Mouse (Mus musculus) testis, adult 2 months (tissue): ENCODE results near the gene Lypd6. TPM values are rescaled to one million over a fixed set of nuclear protein-coding genes. Genes with fewer than 3 reads are reported as not detected.

Experiments used
- H3K27ac ChIP-seq: fragments of 200-500 bp; 2 replicates; pipeline ENCODE4 v1.5.1; 2012; ENCODE audit warnings: low read depth, low read length; ENCODE audit not compliant: control insufficient read depth, insufficient read depth
- H3K27me3 ChIP-seq: fragments of 200-500 bp; 2 replicates; pipeline ENCODE4 v1.6.1; 2012; ENCODE audit warnings: mild to moderate bottlenecking, low read length, moderate library complexity; ENCODE audit not compliant: control insufficient read depth, insufficient read depth
- H3K36me3 ChIP-seq: fragments of 200-500 bp; 2 replicates; pipeline ENCODE4 v1.6.1; 2012; ENCODE audit warnings: mild to moderate bottlenecking, low read length; ENCODE audit not compliant: control insufficient read depth, insufficient read depth
- H3K4me1 ChIP-seq: fragments of 200-500 bp; 2 replicates; pipeline ENCODE4 v1.6.1; 2012; ENCODE audit warnings: low read length; ENCODE audit not compliant: control insufficient read depth, insufficient read depth
- H3K4me3 ChIP-seq: fragments of 200-500 bp; 2 replicates; pipeline ENCODE4 v1.5.1; 2012; ENCODE audit warnings: low read depth, mild to moderate bottlenecking, low read length, moderate library complexity, mixed read lengths; ENCODE audit not compliant: control insufficient read depth
- CTCF ChIP-seq: fragments of 200-500 bp; IDR thresholded peaks from 2 replicates; pipeline ENCODE4 v1.5.1; 2012; ENCODE audit warnings: low read depth, mild to moderate bottlenecking, inconsistent platforms, low read length, moderate library complexity; ENCODE audit not compliant: control insufficient read depth, insufficient read depth, insufficient replicate concordance
- POLR2A ChIP-seq: fragments of 200-500 bp; IDR thresholded peaks from 2 replicates; pipeline ENCODE4 v1.6.1; 2012; ENCODE audit warnings: low read depth, mild to moderate bottlenecking, inconsistent platforms, low read length, moderate library complexity; ENCODE audit not compliant: control insufficient read depth
- polyA plus RNA-seq: library from polyadenylated mRNA; depleted of rRNA; stranded (reverse); fragments of >200 nt; gene quantifications from 2 replicates; pipeline ENCODE4 v1.2.3, GENCODE M21; 2012

Lypd6 gene
- polyA plus RNA-seq, 1 experiment = 0.65 TPM

GRCm38 (mm10) chr2:50048442-50048841 is 17.8 kb upstream of the Lypd6 start:
- no peak for TF ChIP-seq CTCF
- no peak for TF ChIP-seq POLR2A
- H3K36me3 ChIP-seq = no peaks in the 10 kb centered on the region
- no peaks in the 10 kb centered on the region for H3K4me1 ChIP-seq
- H3K4me3 ChIP-seq = no peak overlapping the region
- H3K27ac ChIP-seq = no peak overlapping the region
- H3K27me3 ChIP-seq = no peaks in the 10 kb centered on the region

- Histone ChIP-seq H3K27me3 (no peaks in the 10 kb centered on the region), H3K4me3 (no peak overlapping the region), H3K4me1 (no peaks in the 10 kb centered on the region), H3K36me3 (no peaks in the 10 kb centered on the region), H3K27ac (no peak overlapping the region)
- no peak for TF ChIP-seq POLR2A
- TF ChIP-seq CTCF = no peak
Observed at GRCm38 (mm10) chr2:50053893-50054292, 12.3 kb upstream of the Lypd6 start.

- TF ChIP-seq CTCF = no peak
- no peak for TF ChIP-seq POLR2A
- peaks cover 10% of the 10 kb centered on the region for H3K4me1 ChIP-seq
- H3K27ac ChIP-seq = no peak overlapping the region
- H3K27me3 ChIP-seq = no peaks in the 10 kb centered on the region
- H3K36me3 ChIP-seq = no peaks in the 10 kb centered on the region
- H3K4me3 ChIP-seq = peak overlapping the region; percentile 70
Observed at GRCm38 (mm10) chr2:50065902-50066245, 355 bp upstream of the Lypd6 start.

GRCm38 (mm10) chr2:50066968-50067315 is 713 bp downstream of the Lypd6 start:
- H3K27me3 ChIP-seq = no peaks in the 10 kb centered on the region
- peak overlapping the region; percentile 70 for H3K4me3 ChIP-seq
- H3K4me1 ChIP-seq = peaks cover 10% of the 10 kb centered on the region
- no peaks in the 10 kb centered on the region for H3K36me3 ChIP-seq
- no peak for TF ChIP-seq POLR2A
- no peak for TF ChIP-seq CTCF
- H3K27ac ChIP-seq = no peak overlapping the region

- H3K4me3 ChIP-seq = no peak overlapping the region
- no peak for TF ChIP-seq POLR2A
- no peak for TF ChIP-seq CTCF
- no peak overlapping the region for H3K27ac ChIP-seq
Observed at GRCm38 (mm10) chr2:50069571-50070295, 3.5 kb downstream of the Lypd6 start.

GRCm38 (mm10) chr2:50072158-50072557 is 5.9 kb downstream of the Lypd6 start:
- H3K4me3 ChIP-seq = no peak overlapping the region
- H3K36me3 ChIP-seq = no peaks in the 10 kb centered on the region
- H3K4me1 ChIP-seq = no peaks in the 10 kb centered on the region
- H3K27ac ChIP-seq = no peak overlapping the region
- no peaks in the 10 kb centered on the region for H3K27me3 ChIP-seq
- no peak for TF ChIP-seq CTCF

More at GRCm38 (mm10) chr2:50069571-50070295, 3.5 kb downstream of the Lypd6 start:
- peaks cover 10% of the 10 kb centered on the region for H3K4me1 ChIP-seq
- H3K36me3 ChIP-seq = no peaks in the 10 kb centered on the region
- H3K27me3 ChIP-seq = no peaks in the 10 kb centered on the region

GRCm38 (mm10) chr2:50084746-50085145 is 18.5 kb downstream of the Lypd6 start:
- TF ChIP-seq CTCF = no peak
- no peak for TF ChIP-seq POLR2A
- H3K36me3 ChIP-seq = no peaks in the 10 kb centered on the region
- H3K4me3 ChIP-seq = no peak overlapping the region
- H3K27me3 ChIP-seq = no peaks in the 10 kb centered on the region
- no peaks in the 10 kb centered on the region for H3K4me1 ChIP-seq
- H3K27ac ChIP-seq = no peak overlapping the region
